Mouse (Mus musculus) liver, adult 2 months (tissue): ENCODE measurements around the gene Aurkb. TPM values are rescaled to one million over a fixed set of nuclear protein-coding genes. Genes with fewer than 3 reads are reported as not detected.
A peak's percentile ranks its signal among the peaks of the same experiment; 100 is the strongest.
"Not testable (repeated sequence)": the region's sequence is repeated elsewhere in the genome, so short reads cannot be mapped to it uniquely, and the experiment has no call there.

Source experiments
- DNase-seq: peaks from one replicate; pipeline ENCODE4 v3.0.0-alpha.2; 2011; ENCODE audit warnings: low read depth, low spot score; ENCODE audit errors: extremely low read depth
- H3K27ac ChIP-seq: fragments of 200-500 bp; replicated peaks from 2 replicates; pipeline ENCODE4 v1.5.1; 2012; ENCODE audit warnings: low read depth, mild to moderate bottlenecking, control low read depth, inconsistent platforms, low read length; ENCODE audit not compliant: insufficient read depth
- H3K27me3 ChIP-seq: fragments of 200-500 bp; 2 replicates; pipeline ENCODE4 v1.6.1; 2012; ENCODE audit warnings: mild to moderate bottlenecking, moderate library complexity, low read length, inconsistent platforms; ENCODE audit not compliant: control insufficient read depth, insufficient read depth
- H3K36me3 ChIP-seq: fragments of 200-500 bp; 2 replicates; pipeline ENCODE4 v1.6.1; 2012; ENCODE audit warnings: low read length, inconsistent platforms; ENCODE audit not compliant: control insufficient read depth, insufficient read depth
- H3K4me1 ChIP-seq: fragments of 200-500 bp; 2 replicates; pipeline ENCODE4 v1.6.1; 2011; ENCODE audit warnings: low read length; ENCODE audit not compliant: control insufficient read depth, insufficient read depth
- H3K4me3 ChIP-seq: fragments of 200-500 bp; 2 replicates; pipeline ENCODE4 v1.5.1; 2011; ENCODE audit warnings: low read depth, mild to moderate bottlenecking, control low read depth, low read length, moderate library complexity; ENCODE audit not compliant: insufficient read depth
- H3K79me2 ChIP-seq: fragments of 200-500 bp; 2 replicates; pipeline ENCODE4 v1.6.1; 2012; ENCODE audit warnings: inconsistent platforms, mild to moderate bottlenecking, low read length, moderate library complexity; ENCODE audit not compliant: control insufficient read depth, insufficient read depth
- H3K9ac ChIP-seq: fragments of 200-500 bp; 2 replicates; pipeline ENCODE4 v1.6.1; 2012; ENCODE audit warnings: low read depth, mild to moderate bottlenecking, control low read depth, inconsistent platforms, low read length
- CTCF ChIP-seq: fragments of 200-500 bp; IDR thresholded peaks from 2 replicates; pipeline ENCODE4 v1.5.1; 2011; ENCODE audit warnings: low read depth, low read length, control low read depth
- POLR2A ChIP-seq: fragments of 200-500 bp; IDR thresholded peaks from 2 replicates; pipeline ENCODE4 v1.6.1; 2011; ENCODE audit warnings: low read length, control low read depth; ENCODE audit not compliant: insufficient read depth; ENCODE audit errors: extremely low read depth
- WGBS: fragments of 180-500 bp; shearing (Covaris S2); methylation state at CpG from one replicate; pipeline ENCODE4 v1.1.7; 2018; 5-methylcytosine and 5-hydroxymethylcytosine counted together
- polyA plus RNA-seq: library from polyadenylated mRNA; depleted of rRNA; stranded (reverse); fragments of >200 nt; gene quantifications from 2 replicates; pipeline ENCODE4 v1.2.3, GENCODE M21; 2012
- total RNA-seq: library from RNA; depleted of rRNA; stranded (reverse); fragments of >200 nt; gene quantifications from 2 replicates; pipeline ENCODE4 v1.2.3, GENCODE M21; 2014

Aurkb gene
- total and polyA plus RNA-seq, 2 experiments: 0.37 to 0.66 TPM

DNA sequence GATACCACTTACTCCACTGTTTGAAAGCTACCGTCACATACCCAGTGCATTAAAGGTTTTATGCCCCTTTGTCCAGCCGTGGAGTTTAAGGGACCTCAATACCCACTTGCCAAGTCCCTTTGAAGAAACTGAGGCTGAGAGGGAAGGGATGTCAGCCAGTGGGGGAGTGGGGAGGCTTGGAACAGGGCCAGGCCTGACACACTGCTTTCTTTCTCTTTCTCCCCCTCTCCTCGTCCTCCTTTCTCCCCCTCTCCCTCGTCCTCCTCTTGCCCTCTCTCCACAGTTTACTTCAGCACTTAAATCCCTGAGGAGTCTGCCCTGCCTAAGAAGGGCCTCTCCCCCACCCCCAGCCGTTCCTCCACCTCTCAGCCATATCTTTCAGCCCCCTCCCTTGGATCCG lies 44.9 kb downstream of the Aurkb start:
- no peak for DNase-seq
- Histone ChIP-seq H3K4me3 (no peak overlapping the region), H3K36me3 (peaks cover 2% of the 10 kb centered on the region; the same call in 1 of the 2 replicates), H3K27ac (no peak overlapping the region), H3K4me1 (peaks cover 15% of the 10 kb centered on the region), H3K79me2 (peaks cover 16% of the 10 kb centered on the region), H3K27me3 (no peaks in the 10 kb centered on the region), H3K9ac (no peak overlapping the region)
- TF ChIP-seq POLR2A (no peak), CTCF (no peak)
- WGBS: 68% methylated on average over 6 of the region's 6 CpGs

DNA sequence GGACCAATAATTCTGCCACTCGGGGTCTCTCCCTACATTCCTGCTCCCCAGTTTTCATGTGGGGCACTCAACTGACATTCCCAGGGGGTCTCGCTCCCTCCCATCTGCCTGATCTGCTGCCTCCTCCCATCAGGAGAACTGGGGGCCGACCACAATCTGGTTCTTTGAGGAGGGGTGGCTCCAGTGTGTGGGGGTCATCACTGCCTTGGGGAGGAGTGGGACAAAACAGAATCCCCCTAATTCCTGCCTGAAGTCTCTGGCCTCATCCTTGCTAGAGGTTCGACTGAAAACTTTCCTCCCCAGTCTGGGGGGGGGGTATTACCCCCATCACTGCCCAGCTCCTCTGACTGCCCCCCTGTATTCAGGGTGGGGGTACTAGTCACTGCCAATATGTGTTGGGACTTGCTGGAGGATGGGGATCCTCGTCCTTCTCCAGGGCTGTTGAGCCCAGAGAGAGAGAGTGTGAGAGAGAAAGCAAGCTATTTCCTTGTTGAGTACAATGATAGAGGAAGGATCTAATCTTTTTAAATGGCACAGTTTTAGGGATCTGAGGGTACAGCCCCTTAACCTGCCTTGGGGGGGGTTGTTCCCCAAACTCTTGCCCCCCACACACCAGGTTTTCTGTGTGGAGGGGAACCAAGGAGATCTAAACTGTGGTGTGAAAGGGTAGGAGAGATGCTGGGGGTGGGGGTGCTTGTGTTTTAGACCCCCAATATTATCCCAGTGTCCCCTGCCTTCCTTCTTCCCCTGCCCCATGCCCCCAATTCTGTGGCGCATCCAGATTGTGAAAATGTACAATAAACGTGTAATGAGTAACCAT lies 46.3 kb downstream of the Aurkb start:
- DNase-seq: no peak
- H3K4me1 ChIP-seq: peaks cover 15% of the 10 kb centered on the region
- H3K4me3 ChIP-seq: no peak overlapping the region
- WGBS: 65% methylated on average over 7 of the region's 7 CpGs
- H3K36me3 ChIP-seq: peaks cover 2% of the 10 kb centered on the region; the same call in 1 of the 2 replicates
- H3K79me2 ChIP-seq: peaks cover 16% of the 10 kb centered on the region
- no peaks in the 10 kb centered on the region for H3K27me3 ChIP-seq
- H3K27ac ChIP-seq: no peak overlapping the region
- H3K9ac ChIP-seq: no peak overlapping the region
- TF ChIP-seq CTCF (no peak), POLR2A (no peak)

DNA sequence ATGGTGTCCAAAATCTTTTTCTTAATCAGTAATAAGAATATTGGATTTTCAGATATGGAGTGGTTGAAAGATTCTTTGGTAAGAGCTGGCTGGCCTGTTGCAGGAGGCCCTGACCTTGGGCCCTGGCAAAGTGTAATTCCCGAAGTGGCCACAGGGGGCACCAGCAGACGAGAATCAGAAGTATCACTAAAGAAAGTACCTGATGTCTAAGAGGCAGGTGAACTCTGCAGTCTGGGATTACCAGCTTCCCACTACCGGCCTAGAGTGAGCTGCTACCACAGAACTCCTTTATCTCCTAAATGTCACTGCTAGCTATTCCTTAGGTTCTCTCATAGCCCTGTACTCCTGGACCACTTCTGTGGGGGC lies 46.9 kb downstream of the Aurkb start:
- H3K4me1 ChIP-seq: peaks cover 15% of the 10 kb centered on the region
- H3K27ac ChIP-seq: no peak overlapping the region; the same call in 1 of the 2 replicates
- no peak overlapping the region for H3K9ac ChIP-seq
- peak; percentile 68 for DNase-seq
- TF ChIP-seq CTCF: peak; percentile 88
- no peak for TF ChIP-seq POLR2A
- 4% methylated on average over 3 of the region's 3 CpGs for WGBS
- H3K79me2 ChIP-seq: peaks cover 16% of the 10 kb centered on the region
- no peaks in the 10 kb centered on the region for H3K27me3 ChIP-seq
- H3K36me3 ChIP-seq: peaks cover 2% of the 10 kb centered on the region; the same call in 1 of the 2 replicates
- H3K4me3 ChIP-seq: no peak overlapping the region

DNA sequence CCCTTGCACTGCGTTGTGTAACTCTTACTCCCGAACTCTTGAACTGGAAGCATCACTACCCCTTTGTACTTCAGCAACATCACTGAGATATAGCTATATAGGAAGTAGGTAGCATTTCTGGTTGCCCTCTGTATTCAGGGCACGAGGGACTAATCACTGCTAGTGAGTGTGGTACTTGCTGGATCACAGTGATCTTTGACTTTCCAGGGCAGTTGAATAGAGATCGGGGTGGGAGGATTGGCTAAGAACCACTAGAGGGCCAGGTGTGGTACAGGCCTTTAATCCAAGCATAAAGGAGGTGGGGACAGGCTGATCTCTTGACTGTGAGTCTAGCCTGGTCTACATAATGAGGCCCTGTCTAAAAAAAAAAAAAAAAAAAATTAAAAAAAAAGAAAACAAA lies 47.4 kb downstream of the Aurkb start:
- Histone ChIP-seq H3K4me3 (no peak overlapping the region), H3K9ac (no peak overlapping the region), H3K27ac (no peak overlapping the region; the same call in 1 of the 2 replicates), H3K4me1 (peaks cover 17% of the 10 kb centered on the region), H3K27me3 (no peaks in the 10 kb centered on the region), H3K36me3 (peaks cover 2% of the 10 kb centered on the region; the same call in 1 of the 2 replicates), H3K79me2 (peaks cover 16% of the 10 kb centered on the region)
- TF ChIP-seq POLR2A (no peak), CTCF (no peak; the same call in 1 of the 2 replicates)
- 54% methylated on average over 4 of the region's 4 CpGs for WGBS
- peak; percentile 45 for DNase-seq

DNA sequence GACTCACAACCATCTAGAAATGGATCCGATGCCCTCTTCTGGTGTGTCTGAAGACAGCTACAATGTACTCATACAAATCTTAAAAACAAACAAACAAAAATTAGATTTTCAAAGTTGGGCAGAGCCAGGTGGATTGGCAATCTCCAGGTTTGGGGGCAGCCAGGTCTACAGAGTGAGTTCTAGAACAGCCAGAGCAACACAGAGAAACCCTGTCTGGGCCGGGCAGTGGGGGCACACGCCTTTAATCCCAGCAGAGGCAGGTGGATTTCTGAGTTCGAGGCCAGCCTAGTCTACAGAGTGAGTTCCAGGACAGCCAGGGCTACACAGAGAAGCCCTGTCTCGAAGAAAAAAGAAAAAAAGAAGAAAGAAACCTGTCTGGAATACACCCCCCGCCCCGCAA lies 48.4 kb downstream of the Aurkb start:
- 86% methylated on average over 7 of the region's 7 CpGs for WGBS
- not testable (repeated sequence) for H3K27me3 ChIP-seq
- H3K4me1 ChIP-seq: peaks cover 21% of the 10 kb centered on the region

More for the DNA sequence above, 48.4 kb downstream of the Aurkb start:
- not testable (repeated sequence) for H3K36me3 ChIP-seq, H3K4me3 ChIP-seq, DNase-seq, H3K9ac ChIP-seq
- Histone ChIP-seq H3K27ac (0 out of 2 replicates have a peak overlapping the region, but pooled peaks have one; percentile 11), H3K79me2 (peaks cover 11% of the 10 kb centered on the region)
